8 mouse cellular contexts compared by ENCODE assay signal in genomic region chr4:155217241-155218103, GRCm38 (mm10). TPM values are rescaled to one million over a fixed set of nuclear protein-coding genes. Genes with fewer than 3 reads are reported as not detected.
DNase-seq lines count a peak whose midpoint lies in the region; ATAC-seq lines count a peak whose summit lies in the region.

No protein-coding gene starts in this region.

- peak; percentile 48 to 69 for DNase-seq in spleen, postnatal 36 days (ENCODE audit: low spot score in 2 of 2)
- DNase-seq in spleen, adult 18-20 months: no peak
- peak; percentile 76 for DNase-seq in lung, postnatal 25 days (ENCODE audit: low spot score)
- DNase-seq in c-Kit-positive CD71-positive TER-119-positive erythroid progenitor cells, embryonic 14.5 days (ENCODE audit: low spot score): no peak
- no peak for DNase-seq in urinary bladder, adult 18-20 months (ENCODE audit: low spot score in 2 of 2)

- H3K9ac ChIP-seq in kidney, embryonic 14.5 days (ENCODE audit: low read depth, low read length): peak overlapping the region; percentile 40; the same call in 1 of the 2 replicates
- H3K9ac ChIP-seq in stomach, embryonic 16.5 days (ENCODE audit: low read length): peak overlapping the region; percentile 31

- peak overlapping the region; percentile 21; the same call in 1 of the 2 replicates for H3K4me2 ChIP-seq in kidney, embryonic 14.5 days (replicated peaks; ENCODE audit: low read depth, low read length)
- H3K4me2 ChIP-seq in stomach, embryonic 16.5 days (ENCODE audit: low read depth, low read length): peak overlapping the region; percentile 100

- peaks cover 72% of the 10 kb centered on the region for H3K4me1 ChIP-seq in kidney, embryonic 14.5 days (ENCODE audit: control insufficient read depth, insufficient read depth, low read length)
- H3K4me1 ChIP-seq in stomach, embryonic 16.5 days (ENCODE audit: control insufficient read depth, insufficient read depth, low read length): peaks cover 68% of the 10 kb centered on the region

- WGBS in kidney, embryonic 14.5 days: 22% methylated on average over 12 of the region's 12 CpGs
- 40% methylated on average over 12 of the region's 12 CpGs for WGBS in stomach, embryonic 16.5 days

- H3K4me3 ChIP-seq in kidney, embryonic 14.5 days (ENCODE audit: low read length): no peak overlapping the region
- no peak overlapping the region; the same call in 1 of the 2 replicates for H3K4me3 ChIP-seq in stomach, embryonic 16.5 days (replicated peaks; ENCODE audit: low read length)

- ATAC-seq in granulocyte monocyte progenitor cell, adult 5-6 weeks (replicated peaks; ENCODE audit: poor library complexity, severe bottlenecking): peak; percentile 70
- ATAC-seq in kidney, embryonic 14.5 days (ENCODE audit: low FRiP score, low TSS enrichment): 0 out of 2 replicates have a peak, but pooled peaks have one; percentile 14
- ATAC-seq in stomach, embryonic 16.5 days (ENCODE audit: insufficient read depth, low FRiP score): no peak

- no peaks in the 10 kb centered on the region for H3K9me3 ChIP-seq in kidney, embryonic 14.5 days (ENCODE audit: control insufficient read depth, low read length)
- H3K9me3 ChIP-seq in stomach, embryonic 16.5 days (replicated peaks; ENCODE audit: control insufficient read depth, low read length): no peaks in the 10 kb centered on the region

- H3K27me3 ChIP-seq in kidney, embryonic 14.5 days (ENCODE audit: control insufficient read depth, insufficient read depth, low read length): no peaks in the 10 kb centered on the region
- H3K27me3 ChIP-seq in stomach, embryonic 16.5 days (ENCODE audit: control insufficient read depth, insufficient read depth, low read length): no peaks in the 10 kb centered on the region

- H3K27ac ChIP-seq in kidney, embryonic 14.5 days (ENCODE audit: low read depth, low read length): no peak overlapping the region
- H3K27ac ChIP-seq in stomach, embryonic 16.5 days (ENCODE audit: low read length): peak overlapping the region; percentile 34

- H3K36me3 ChIP-seq in kidney, embryonic 14.5 days (ENCODE audit: control insufficient read depth, insufficient read depth, low read length): no peaks in the 10 kb centered on the region
- H3K36me3 ChIP-seq in stomach, embryonic 16.5 days (ENCODE audit: control insufficient read depth, insufficient read depth, low read length): no peaks in the 10 kb centered on the region

RNA-seq across cellular contexts. Expression of gene Ski, which starts 4.9 kb away (rescaled TPM):
- 18.1 and 19.4 TPM in 2 replicates for total RNA-seq in granulocyte monocyte progenitor cell, adult 5-6 weeks (2014; fragmentation: Nextera tagmentation)
- 4.7 and 8.6 TPM in 2 replicates for total RNA-seq in granulocyte monocyte progenitor cell, adult 5-6 weeks (2017)
- 24.0 and 24.5 TPM in 2 replicates for polyA plus RNA-seq in kidney, embryonic 14.5 days (2014; fragmentation: Nextera tagmentation; extraction: Ambion mirVana)
- polyA plus RNA-seq in stomach, embryonic 16.5 days (2015; fragmentation: Nextera tagmentation; extraction: Ambion mirVana): 17.7 and 17.9 TPM in 2 replicates

RNA-seq across cellular contexts. Expression of gene Faap20, which starts 32.1 kb away (rescaled TPM):
- 25.0 and 35.2 TPM in 2 replicates for total RNA-seq in granulocyte monocyte progenitor cell, adult 5-6 weeks (2014; fragmentation: Nextera tagmentation)
- total RNA-seq in granulocyte monocyte progenitor cell, adult 5-6 weeks (2017): 14.0 and 17.5 TPM in 2 replicates
- polyA plus RNA-seq in kidney, embryonic 14.5 days (2014; fragmentation: Nextera tagmentation; extraction: Ambion mirVana): 63.4 and 73.8 TPM in 2 replicates
- polyA plus RNA-seq in stomach, embryonic 16.5 days (2015; fragmentation: Nextera tagmentation; extraction: Ambion mirVana): 58.4 and 60.1 TPM in 2 replicates

Comparison
In these comparisons a context has a peak if more than half of its experiments do, and no peak if none do; other contexts are left out.
1. DNase-seq: peak in spleen, postnatal 36 days (2 of 2) and lung, postnatal 25 days (single experiment); none in spleen, adult 18-20 months (0 of 2), c-Kit-positive CD71-positive TER-119-positive erythroid progenitor cells, embryonic 14.5 days (single experiment) and urinary bladder, adult 18-20 months (0 of 2).